Mouse (Mus musculus): ENCODE measurements at regions not wholly inside any gene's neighbourhood (a gene's known extent, or its start where the extent isn't known, plus 50 kb on each side); places are given as distances from the start of the nearest gene placed in this dataset.

DNA sequence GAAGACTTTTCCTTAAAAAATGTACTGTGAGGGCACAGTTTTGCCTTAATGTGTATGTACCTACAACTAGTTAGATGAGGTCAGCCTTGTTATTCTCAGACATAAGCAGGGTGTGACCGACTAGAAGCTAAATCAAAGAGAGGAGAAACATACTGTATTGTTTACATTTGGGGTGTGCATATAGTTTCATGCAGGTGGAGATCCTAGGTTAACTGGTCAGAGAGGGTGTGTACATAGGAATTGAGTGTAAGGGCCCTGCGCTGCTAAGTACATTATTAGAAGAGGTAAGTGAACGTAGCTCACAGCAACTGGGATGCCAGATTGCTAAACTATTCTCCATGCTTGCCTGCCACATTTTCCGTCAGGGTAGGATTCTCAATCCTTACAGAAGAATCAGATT is 180.6 kb upstream of the Arrdc4 start:
- 77% methylated on average over 4 of the region's 4 CpGs for WGBS
- Histone ChIP-seq H3K27me3 (no peaks in the 10 kb centered on the region), H3K4me3 (no peak overlapping the region), H3K9me3 (no peaks in the 10 kb centered on the region), H3K9ac (no peak overlapping the region), H3K36me3 (no peaks in the 10 kb centered on the region), H3K27ac (no peak overlapping the region), H3K4me2 (no peak overlapping the region), H3K4me1 (no peaks in the 10 kb centered on the region)
- ATAC-seq (ENCODE audit: insufficient number of reproducible peaks, low FRiP score, low TSS enrichment, low read depth) = no peak

DNA sequence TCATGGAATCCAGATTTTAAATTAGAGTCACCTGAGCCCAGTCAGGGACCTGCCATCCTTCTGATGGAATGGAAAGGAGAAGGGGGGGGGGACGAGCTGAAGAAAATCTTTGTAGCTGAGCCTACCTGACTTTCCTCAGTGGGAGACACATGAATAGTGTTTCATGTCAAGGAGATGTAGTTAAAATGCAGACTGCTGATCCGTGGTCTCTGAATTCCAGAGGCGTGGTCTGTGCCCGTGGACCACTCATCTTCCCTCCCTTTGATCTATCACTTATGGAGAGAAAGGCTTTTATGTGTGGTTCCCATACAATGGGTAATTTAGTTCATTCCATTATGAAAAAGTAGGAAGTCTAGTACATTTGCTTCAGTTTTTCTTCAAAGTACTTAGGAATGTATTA is 176.6 kb upstream of the Arrdc4 start:
- Histone ChIP-seq H3K4me3 (no peak overlapping the region), H3K9me3 (no peaks in the 10 kb centered on the region), H3K4me1 (no peaks in the 10 kb centered on the region), H3K36me3 (no peaks in the 10 kb centered on the region), H3K4me2 (no peak overlapping the region), H3K27me3 (no peaks in the 10 kb centered on the region), H3K27ac (no peak overlapping the region), H3K9ac (no peak overlapping the region)
- ATAC-seq (ENCODE audit: insufficient number of reproducible peaks, low FRiP score, low TSS enrichment, low read depth) = no peak
- WGBS = 40% methylated on average over 4 of the region's 4 CpGs

DNA sequence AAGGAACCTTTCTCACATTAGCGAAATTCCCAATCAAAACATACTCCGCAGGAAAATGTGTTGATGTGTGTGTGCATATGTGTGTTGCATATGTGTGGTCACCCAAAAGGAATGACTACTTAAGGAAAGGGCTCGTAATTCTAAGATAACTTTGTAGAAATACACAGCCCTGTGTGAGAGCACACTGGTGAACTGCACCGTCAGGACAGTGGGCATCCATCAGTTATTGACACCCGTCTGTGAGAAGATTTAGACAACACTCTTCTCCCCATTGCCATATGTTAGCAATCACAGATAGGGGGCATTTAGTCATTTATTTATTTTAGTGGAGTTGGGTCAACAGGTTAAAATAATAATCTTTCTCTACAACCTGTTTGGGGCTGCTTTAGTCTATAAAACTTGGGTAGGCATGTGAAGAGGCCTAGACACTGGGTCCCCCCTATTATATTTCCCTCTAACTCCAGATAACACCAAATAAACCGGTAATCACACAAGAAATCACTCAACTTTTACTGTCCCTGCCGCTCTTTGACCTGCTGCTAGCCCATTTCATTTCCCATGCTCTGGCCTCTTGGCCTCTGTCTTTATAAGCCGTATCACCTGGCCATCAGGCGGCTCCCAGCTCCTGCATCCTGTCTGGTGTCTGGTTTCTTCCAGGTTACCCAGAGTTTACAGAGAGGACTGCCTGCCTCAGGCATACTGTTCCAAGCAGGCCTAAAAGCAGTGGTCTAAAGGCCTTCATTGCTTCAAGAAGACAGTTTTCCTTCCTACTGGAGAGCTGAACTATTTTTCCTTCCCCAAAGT is 169.8 kb upstream of the Arrdc4 start:
- Histone ChIP-seq H3K9ac (no peak overlapping the region), H3K27me3 (no peaks in the 10 kb centered on the region), H3K9me3 (no peaks in the 10 kb centered on the region), H3K36me3 (no peaks in the 10 kb centered on the region), H3K4me3 (no peak overlapping the region), H3K27ac (no peak overlapping the region), H3K4me1 (peaks cover 4% of the 10 kb centered on the region), H3K4me2 (no peak overlapping the region)
- WGBS = 50% methylated on average over 9 of the region's 9 CpGs
- ATAC-seq (ENCODE audit: insufficient number of reproducible peaks, low FRiP score, low TSS enrichment, low read depth) = no peak

DNA sequence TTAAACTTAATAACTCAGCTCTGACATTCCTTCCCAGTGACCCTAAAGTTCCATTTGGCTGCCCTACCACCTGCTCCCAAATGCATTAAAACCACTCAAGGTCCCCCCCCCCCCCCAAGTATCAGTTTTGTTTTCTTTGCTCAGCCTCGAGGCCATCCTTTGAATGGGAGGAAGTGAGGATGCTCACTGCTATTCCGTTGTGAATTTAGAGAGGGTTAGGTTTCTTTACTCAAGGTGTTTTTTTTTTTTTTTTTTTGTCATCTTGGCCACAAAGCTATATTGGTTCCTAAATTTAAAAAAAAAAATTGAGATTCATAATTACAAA is 168.8 kb upstream of the Arrdc4 start:
- no peaks in the 10 kb centered on the region for H3K9me3 ChIP-seq
- H3K36me3 ChIP-seq = no peaks in the 10 kb centered on the region
- H3K4me1 ChIP-seq = peaks cover 4% of the 10 kb centered on the region
- no peak for ATAC-seq (ENCODE audit: insufficient number of reproducible peaks, low FRiP score, low TSS enrichment, low read depth)
- H3K27ac ChIP-seq = no peak overlapping the region
- H3K4me3 ChIP-seq = no peak overlapping the region
- no peak overlapping the region for H3K4me2 ChIP-seq
- WGBS = 5% methylated on average over 2 of the region's 2 CpGs
- H3K9ac ChIP-seq = no peak overlapping the region
- H3K27me3 ChIP-seq = no peaks in the 10 kb centered on the region

DNA sequence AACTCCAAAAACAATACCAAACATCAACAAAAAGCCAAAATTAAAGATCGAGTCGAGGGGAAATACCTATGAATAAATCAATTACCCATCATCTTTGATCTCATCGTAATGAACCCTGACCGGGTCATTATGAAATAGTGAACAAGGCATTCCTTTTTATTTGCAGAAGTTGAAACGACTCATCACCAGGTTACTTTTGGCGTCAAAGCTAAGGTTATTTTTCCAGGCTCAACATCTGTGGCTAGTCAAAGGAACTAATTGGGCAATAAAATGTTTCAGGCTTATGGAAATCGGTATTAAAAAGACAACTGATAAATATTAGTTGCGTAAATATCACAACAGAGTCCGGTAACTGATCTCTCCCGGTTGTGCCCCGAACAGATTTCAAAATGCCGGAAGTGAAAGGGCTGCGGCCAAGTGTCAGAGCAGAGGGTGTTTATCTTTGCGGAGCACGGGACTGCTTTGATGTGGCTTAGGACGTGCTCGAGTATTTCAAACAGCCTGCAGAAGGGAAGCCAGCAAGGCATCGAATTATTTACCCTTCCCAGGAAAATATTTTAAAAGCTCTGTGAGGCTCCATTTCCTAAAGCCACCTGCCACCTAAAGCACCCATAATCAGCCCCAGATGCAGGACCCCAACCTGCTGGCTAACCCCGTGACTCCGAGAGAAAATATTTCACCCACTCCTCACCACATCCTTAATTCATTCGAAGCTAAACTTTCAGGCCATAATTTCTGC is 168.3 kb upstream of the Arrdc4 start:
- 4% methylated on average over 21 of the region's 21 CpGs for WGBS
- Histone ChIP-seq H3K36me3 (no peaks in the 10 kb centered on the region), H3K27ac (no peak overlapping the region), H3K9me3 (no peaks in the 10 kb centered on the region), H3K4me3 (no peak overlapping the region), H3K9ac (no peak overlapping the region), H3K27me3 (no peaks in the 10 kb centered on the region), H3K4me1 (peaks cover 4% of the 10 kb centered on the region), H3K4me2 (peak overlapping the region; percentile 40)
- ATAC-seq (ENCODE audit: insufficient number of reproducible peaks, low FRiP score, low TSS enrichment, low read depth) = no peak

DNA sequence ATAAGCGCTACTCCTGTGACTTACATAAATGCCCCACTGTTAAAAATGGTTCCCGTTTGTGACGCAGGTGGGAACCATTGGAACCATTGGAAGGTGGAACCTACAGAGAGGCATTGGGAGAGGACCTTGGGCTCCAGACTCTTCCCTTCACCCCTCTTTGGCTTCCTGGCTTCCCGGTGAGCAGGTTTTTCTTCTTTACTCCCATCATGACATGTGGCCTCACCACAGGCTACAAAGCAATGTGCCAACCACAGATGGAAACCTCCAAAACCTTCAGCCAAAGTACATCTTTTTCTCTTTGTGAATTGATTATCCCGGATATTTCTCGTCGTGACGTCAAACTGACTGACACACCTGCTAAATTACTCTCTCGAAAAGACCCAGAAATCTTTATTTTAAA is 166.9 kb upstream of the Arrdc4 start:
- Histone ChIP-seq H3K4me2 (no peak overlapping the region), H3K4me3 (no peak overlapping the region), H3K9me3 (no peaks in the 10 kb centered on the region), H3K4me1 (peaks cover 4% of the 10 kb centered on the region), H3K27me3 (no peaks in the 10 kb centered on the region), H3K36me3 (no peaks in the 10 kb centered on the region), H3K9ac (no peak overlapping the region), H3K27ac (no peak overlapping the region)
- no peak for ATAC-seq (ENCODE audit: insufficient number of reproducible peaks, low FRiP score, low TSS enrichment, low read depth)
- WGBS = 69% methylated on average over 9 of the region's 9 CpGs

DNA sequence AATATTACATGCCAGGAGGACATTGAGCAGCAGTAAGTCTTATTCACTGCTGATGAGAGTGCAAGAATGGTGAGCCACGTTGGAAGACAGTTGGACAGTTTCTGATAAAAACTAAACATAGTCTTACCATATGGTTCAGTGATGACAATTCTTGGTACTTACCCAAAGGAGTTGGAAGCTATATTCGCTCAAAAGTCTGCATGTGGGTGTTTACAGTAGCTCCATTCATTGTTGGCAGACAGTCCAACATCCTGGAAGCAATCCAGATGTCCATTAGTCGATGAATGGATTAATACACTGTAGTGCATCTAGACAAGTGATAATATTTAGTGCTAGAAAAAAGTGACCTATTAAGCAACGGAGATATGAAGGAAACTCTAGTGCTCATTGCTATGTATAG is 165.3 kb upstream of the Arrdc4 start:
- H3K27ac ChIP-seq = no peak overlapping the region
- WGBS = 63% methylated on average over 4 of the region's 4 CpGs
- no peaks in the 10 kb centered on the region for H3K36me3 ChIP-seq
- no peak overlapping the region for H3K4me2 ChIP-seq
- H3K4me1 ChIP-seq = peaks cover 4% of the 10 kb centered on the region
- H3K4me3 ChIP-seq = no peak overlapping the region
- no peak for ATAC-seq (ENCODE audit: insufficient number of reproducible peaks, low FRiP score, low TSS enrichment, low read depth)
- H3K9me3 ChIP-seq = no peaks in the 10 kb centered on the region
- no peak overlapping the region for H3K9ac ChIP-seq
- no peaks in the 10 kb centered on the region for H3K27me3 ChIP-seq

DNA sequence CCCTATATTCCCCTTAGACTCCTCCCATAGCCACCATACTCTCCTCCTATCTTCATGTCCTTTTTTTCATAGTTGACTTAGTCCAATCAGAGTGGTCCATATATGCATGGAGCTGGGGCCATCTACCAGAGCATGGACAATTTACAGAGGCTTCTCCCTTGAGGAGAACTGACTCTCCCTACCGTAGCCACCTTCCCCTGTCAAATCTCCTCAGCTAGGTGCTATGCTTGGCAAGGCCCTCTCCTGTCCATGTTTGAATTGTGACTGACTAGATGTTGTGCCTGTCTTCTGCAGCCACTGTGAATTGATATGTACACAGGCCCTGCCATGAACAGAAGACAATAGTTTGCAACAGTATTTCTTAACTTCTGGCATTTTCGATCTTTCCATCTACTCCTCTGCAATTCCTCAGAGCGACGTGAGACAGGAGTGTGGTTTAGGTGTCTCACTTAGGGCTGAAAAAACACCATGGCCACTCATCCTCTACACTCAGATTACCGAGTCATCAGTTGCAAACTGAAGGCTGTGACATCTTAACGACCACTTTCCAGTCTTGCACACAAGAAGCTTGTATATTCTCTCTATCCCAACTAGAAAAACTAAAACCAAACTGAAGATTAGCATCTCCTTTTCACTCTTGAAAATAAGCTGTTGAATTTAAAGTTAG is 163.1 kb upstream of the Arrdc4 start:
- 72% methylated on average over 6 of the region's 6 CpGs for WGBS
- H3K9ac ChIP-seq = no peak overlapping the region
- no peaks in the 10 kb centered on the region for H3K36me3 ChIP-seq
- no peaks in the 10 kb centered on the region for H3K4me1 ChIP-seq
- no peak overlapping the region for H3K4me3 ChIP-seq
- no peak overlapping the region for H3K4me2 ChIP-seq
- H3K9me3 ChIP-seq = no peaks in the 10 kb centered on the region
- no peaks in the 10 kb centered on the region for H3K27me3 ChIP-seq
- H3K27ac ChIP-seq = no peak overlapping the region
- ATAC-seq (ENCODE audit: insufficient number of reproducible peaks, low FRiP score, low TSS enrichment, low read depth) = no peak

DNA sequence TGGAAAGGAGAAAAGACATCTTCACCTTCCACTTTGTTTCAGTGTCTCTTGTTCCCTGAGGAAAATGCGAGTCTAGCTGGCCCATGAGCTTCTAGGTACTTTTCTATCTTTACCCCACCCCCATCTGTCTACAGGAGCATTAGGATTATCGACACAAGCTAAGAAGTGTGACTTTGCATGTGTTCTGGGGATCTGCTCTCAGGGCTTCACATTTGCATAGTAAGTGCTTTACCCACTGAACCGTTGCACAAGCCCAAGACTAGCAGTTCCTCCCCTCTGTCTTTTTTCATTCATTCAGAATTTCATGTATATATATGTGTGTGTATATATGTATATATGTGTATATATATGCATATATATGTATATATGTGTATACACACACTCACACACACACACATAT is 162.5 kb upstream of the Arrdc4 start:
- no peaks in the 10 kb centered on the region for H3K4me1 ChIP-seq
- no peaks in the 10 kb centered on the region for H3K36me3 ChIP-seq
- H3K27ac ChIP-seq = no peak overlapping the region
- H3K27me3 ChIP-seq = no peaks in the 10 kb centered on the region
- no peaks in the 10 kb centered on the region for H3K9me3 ChIP-seq
- no peak overlapping the region for H3K4me2 ChIP-seq
- H3K9ac ChIP-seq = no peak overlapping the region
- no peak for ATAC-seq (ENCODE audit: insufficient number of reproducible peaks, low FRiP score, low TSS enrichment, low read depth)
- H3K4me3 ChIP-seq = no peak overlapping the region
- 86% methylated on average over 3 of the region's 3 CpGs for WGBS

DNA sequence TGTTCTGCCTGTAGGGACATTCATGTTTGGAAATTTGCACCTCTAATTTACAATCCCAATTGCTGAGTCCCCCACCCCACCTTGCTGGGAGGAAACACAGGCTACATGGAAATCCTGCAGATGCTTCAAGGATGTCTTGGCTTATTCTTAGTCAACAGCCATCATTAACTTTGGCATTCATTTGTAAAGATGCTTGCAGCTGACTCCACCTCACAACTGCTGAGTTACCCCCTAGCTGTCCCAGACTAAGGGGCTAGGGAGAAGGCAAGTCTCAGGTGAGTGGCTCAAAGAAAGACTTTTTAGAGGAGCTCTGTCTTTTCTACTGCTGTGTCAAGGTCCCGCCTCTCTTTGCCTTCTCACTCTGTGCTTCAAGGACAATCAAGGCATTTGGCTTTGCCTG is 160.7 kb upstream of the Arrdc4 start:
- H3K9me3 ChIP-seq = no peaks in the 10 kb centered on the region
- H3K9ac ChIP-seq = no peak overlapping the region
- 97% methylated on average over 1 of the region's 1 CpGs for WGBS
- no peak overlapping the region for H3K27ac ChIP-seq
- H3K4me2 ChIP-seq = no peak overlapping the region
- H3K27me3 ChIP-seq = no peaks in the 10 kb centered on the region
- H3K4me3 ChIP-seq = no peak overlapping the region
- no peaks in the 10 kb centered on the region for H3K36me3 ChIP-seq
- no peak for ATAC-seq (ENCODE audit: insufficient number of reproducible peaks, low FRiP score, low TSS enrichment, low read depth)
- no peaks in the 10 kb centered on the region for H3K4me1 ChIP-seq

DNA sequence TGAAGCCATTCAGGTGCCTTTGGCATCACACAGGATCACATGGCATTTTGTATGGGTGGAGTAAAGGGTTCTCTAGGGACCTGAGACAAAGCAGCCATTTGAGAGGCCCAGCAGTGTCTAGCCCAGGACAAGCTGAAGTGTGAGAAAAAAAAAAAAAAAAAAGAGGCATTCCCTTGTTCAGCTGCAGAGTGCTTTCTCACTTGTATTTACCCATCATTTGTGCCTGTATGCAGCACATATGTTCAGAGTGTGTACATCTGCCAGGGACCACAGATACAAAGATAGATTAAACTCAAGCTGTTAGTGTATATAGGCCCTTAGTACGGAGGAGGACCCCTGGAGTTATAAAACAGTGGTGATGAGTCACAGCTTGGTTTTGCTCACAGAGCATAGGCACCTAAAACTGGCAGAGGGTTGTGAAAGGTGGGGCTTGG is 159.4 kb upstream of the Arrdc4 start:
- Histone ChIP-seq H3K36me3 (no peaks in the 10 kb centered on the region), H3K27me3 (no peaks in the 10 kb centered on the region), H3K27ac (no peak overlapping the region), H3K4me1 (no peaks in the 10 kb centered on the region), H3K9me3 (no peaks in the 10 kb centered on the region), H3K4me3 (no peak overlapping the region), H3K9ac (no peak overlapping the region), H3K4me2 (no peak overlapping the region)
- 56% methylated on average over 1 of the region's 1 CpGs for WGBS
- ATAC-seq (ENCODE audit: insufficient number of reproducible peaks, low FRiP score, low TSS enrichment, low read depth) = no peak

DNA sequence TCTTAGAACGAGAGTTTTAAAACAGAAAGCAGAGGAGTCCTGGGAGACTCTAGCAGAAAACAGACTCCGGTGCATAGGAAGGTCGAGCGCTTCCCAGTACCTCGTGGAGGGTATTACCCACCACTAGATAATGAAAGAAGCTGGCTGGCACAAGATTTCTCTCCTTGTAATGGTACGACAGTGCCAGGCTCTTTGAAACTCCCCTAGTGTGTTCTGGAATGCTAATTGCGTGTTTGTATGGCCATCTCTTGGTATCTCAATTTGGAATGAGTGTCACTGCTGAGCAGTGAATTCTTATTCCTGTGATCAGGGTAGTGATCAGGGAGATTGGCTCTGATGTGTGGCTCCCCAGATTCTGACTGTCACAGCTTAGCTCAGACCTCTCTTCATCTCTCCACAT is 158.8 kb upstream of the Arrdc4 start:
- H3K9me3 ChIP-seq = no peaks in the 10 kb centered on the region
- no peaks in the 10 kb centered on the region for H3K27me3 ChIP-seq
- ATAC-seq (ENCODE audit: insufficient number of reproducible peaks, low FRiP score, low TSS enrichment, low read depth) = no peak
- WGBS = 80% methylated on average over 7 of the region's 7 CpGs
- H3K4me1 ChIP-seq = no peaks in the 10 kb centered on the region
- no peak overlapping the region for H3K27ac ChIP-seq
- H3K4me3 ChIP-seq = no peak overlapping the region
- no peak overlapping the region for H3K4me2 ChIP-seq
- H3K36me3 ChIP-seq = no peaks in the 10 kb centered on the region
- H3K9ac ChIP-seq = no peak overlapping the region

Measured in limb, embryonic 15.5 days (tissue).